Mouse (Mus musculus) CH12.LX (cell line): ENCODE data around the gene Ak9. TPM values are rescaled to one million over a fixed set of nuclear protein-coding genes. Genes with fewer than 3 reads are reported as not detected.

Source experiments
- DNase-seq: peaks from one replicate; pipeline ENCODE4 v3.0.0-alpha.2; 2013; ENCODE audit errors: extremely low read depth
- H3K27ac ChIP-seq: 2 replicates; pipeline ENCODE4 v1.5.1; 2012; ENCODE audit warnings: low read depth, mild to moderate bottlenecking, control low read depth, moderate library complexity; ENCODE audit not compliant: insufficient read depth
- H3K27me3 ChIP-seq: replicated peaks from 2 replicates; pipeline ENCODE3; 2012; ENCODE audit warnings: inconsistent platforms
- H3K36me3 ChIP-seq, 2 experiments: replicated peaks in 1 of 2; 2 replicates each; pipeline versions ENCODE3 to v1.6.1; 2012; ENCODE audit warnings: inconsistent platforms in 1 of 2, low read length in 1 of 2, mild to moderate bottlenecking in 1 of 2, mixed read lengths in 1 of 2, moderate library complexity in 1 of 2; ENCODE audit not compliant: control insufficient read depth in 1 of 2, insufficient read depth in 1 of 2
- H3K4me1 ChIP-seq, 2 experiments: 2 replicates each; pipeline ENCODE4 v1.6.1; 2012; ENCODE audit warnings: inconsistent platforms in 1 of 2, moderate library complexity in 1 of 2; ENCODE audit not compliant: insufficient read depth in 2 of 2, control insufficient read depth in 1 of 2
- H3K4me2 ChIP-seq: 2 replicates; pipeline ENCODE4 v1.6.1; 2012; ENCODE audit warnings: low read depth, mild to moderate bottlenecking, control low read depth; ENCODE audit not compliant: poor library complexity, insufficient read depth, severe bottlenecking
- H3K4me3 ChIP-seq, 3 experiments: fragments of 150-350 bp in 1 of 3; sonication (generic) in 1 of 3; replicated peaks in 1 of 3; 2 replicates each; pipeline versions ENCODE3 to v1.5.1; 2011 to 2012; ENCODE audit warnings: low read depth in 2 of 3, low read length in 2 of 3, mild to moderate bottlenecking in 2 of 3, moderate library complexity in 2 of 3, control low read depth in 1 of 3, improper control_type of control experiment in 1 of 3, inconsistent platforms in 1 of 3, mixed read lengths in 1 of 3; ENCODE audit not compliant: poor library complexity in 1 of 3
- H3K79me2 ChIP-seq: replicated peaks from 2 replicates; pipeline ENCODE4 v1.6.1; 2012; ENCODE audit warnings: mild to moderate bottlenecking, moderate library complexity; ENCODE audit not compliant: control insufficient read depth, poor library complexity, insufficient read depth, severe bottlenecking; ENCODE audit errors: extremely low read depth
- H3K9ac ChIP-seq: 2 replicates; pipeline ENCODE4 v1.6.1; 2012; ENCODE audit warnings: low read depth, mild to moderate bottlenecking, control low read depth, moderate library complexity; ENCODE audit not compliant: insufficient read depth
- H3K9me3 ChIP-seq: replicated peaks from 2 replicates; pipeline ENCODE3; 2012; ENCODE audit warnings: low read length, inconsistent platforms, mixed read lengths
- CHD1 ChIP-seq: IDR thresholded peaks from 2 replicates; pipeline ENCODE4 v1.6.1; 2012; ENCODE audit warnings: low read depth, low read length, improper control_type of control experiment, inconsistent platforms
- CHD2 ChIP-seq: IDR thresholded peaks from 2 replicates; pipeline ENCODE4 v1.6.1; 2011; ENCODE audit warnings: low read length, improper control_type of control experiment
- CTCF ChIP-seq, 2 experiments: IDR thresholded peaks in 1 of 2; conservative IDR thresholded peaks in 1 of 2; 2 replicates each; pipeline ENCODE4 v1.5.1; 2011 to 2012; ENCODE audit warnings: low read depth in 2 of 2, low read length in 2 of 2, improper control_type of control experiment in 1 of 2, inconsistent platforms in 1 of 2, mild to moderate bottlenecking in 1 of 2, moderate library complexity in 1 of 2
- E2F4 ChIP-seq: IDR thresholded peaks from 2 replicates; pipeline ENCODE4 v1.6.1; 2011; ENCODE audit warnings: low read depth, low read length, improper control_type of control experiment; ENCODE audit not compliant: insufficient replicate concordance
- ELF1 ChIP-seq: IDR thresholded peaks from 2 replicates; pipeline ENCODE4 v1.6.1; 2014; ENCODE audit warnings: low read depth, mild to moderate bottlenecking, inconsistent platforms, low read length, improper control_type of control experiment
- ETS1 ChIP-seq: conservative IDR thresholded peaks from 2 replicates; pipeline ENCODE4 v1.6.1; 2012; ENCODE audit warnings: low read depth, mild to moderate bottlenecking, inconsistent platforms, low read length, improper control_type of control experiment, moderate library complexity
- IRF4 ChIP-seq: IDR thresholded peaks from 2 replicates; pipeline ENCODE4 v1.6.1; 2014; ENCODE audit warnings: low read depth, mild to moderate bottlenecking, inconsistent platforms, low read length, improper control_type of control experiment
- JUN ChIP-seq: IDR thresholded peaks from 2 replicates; pipeline ENCODE4 v1.6.1; 2011; ENCODE audit warnings: low read depth, mild to moderate bottlenecking, low read length, improper control_type of control experiment, moderate library complexity; ENCODE audit not compliant: insufficient read depth
- JUND ChIP-seq: conservative IDR thresholded peaks from 2 replicates; pipeline ENCODE4 v1.6.1; 2011; ENCODE audit warnings: low read depth, low read length, improper control_type of control experiment
- MAFK ChIP-seq: IDR thresholded peaks from 2 replicates; pipeline ENCODE4 v1.6.1; 2011; ENCODE audit warnings: low read length, improper control_type of control experiment; ENCODE audit not compliant: insufficient replicate concordance
- MAX ChIP-seq: IDR thresholded peaks from 2 replicates; pipeline ENCODE4 v1.6.1; 2011; ENCODE audit warnings: low read length, improper control_type of control experiment
- MEF2A ChIP-seq: IDR thresholded peaks from 2 replicates; pipeline ENCODE4 v1.6.1; 2014; ENCODE audit warnings: low read depth, mild to moderate bottlenecking, inconsistent platforms, low read length, improper control_type of control experiment, borderline replicate concordance
- MXI1 ChIP-seq: IDR thresholded peaks from 2 replicates; pipeline ENCODE4 v1.6.1; 2011; ENCODE audit warnings: mild to moderate bottlenecking, low read depth, low read length, improper control_type of control experiment
- MYC ChIP-seq: IDR thresholded peaks from 2 replicates; pipeline ENCODE4 v1.6.1; 2011; ENCODE audit warnings: low read depth, mild to moderate bottlenecking, improper control_type of control experiment, low read length
- NELFE ChIP-seq: IDR thresholded peaks from 2 replicates; pipeline ENCODE4 v1.6.1; 2011; ENCODE audit warnings: low read depth, low read length, improper control_type of control experiment
- PAX5 ChIP-seq: IDR thresholded peaks from 2 replicates; pipeline ENCODE4 v1.6.1; 2012; ENCODE audit warnings: low read length, inconsistent platforms, mixed read lengths
- RAD21 ChIP-seq: IDR thresholded peaks from 2 replicates; pipeline ENCODE4 v1.6.1; 2011; ENCODE audit warnings: low read depth, mild to moderate bottlenecking, low read length, improper control_type of control experiment, moderate library complexity
- RCOR1 ChIP-seq: conservative IDR thresholded peaks from 2 replicates; pipeline ENCODE4 v1.6.1; 2012; ENCODE audit warnings: low read depth, mild to moderate bottlenecking, inconsistent platforms, low read length, improper control_type of control experiment
- SMC3 ChIP-seq: IDR thresholded peaks from 2 replicates; pipeline ENCODE4 v1.6.1; 2011; ENCODE audit warnings: low read depth, low read length, improper control_type of control experiment
- TBP ChIP-seq: conservative IDR thresholded peaks from 2 replicates; pipeline ENCODE4 v1.6.1; 2011; ENCODE audit warnings: low read depth, low read length, improper control_type of control experiment
- USF1 ChIP-seq: IDR thresholded peaks from 2 replicates; pipeline ENCODE4 v1.6.1; 2014; ENCODE audit warnings: low read depth, mild to moderate bottlenecking, inconsistent platforms, low read length, improper control_type of control experiment
- ZC3H11A ChIP-seq: IDR thresholded peaks from 2 replicates; pipeline ENCODE4 v1.6.1; 2012; ENCODE audit warnings: low read depth, mild to moderate bottlenecking, inconsistent platforms, low read length, improper control_type of control experiment
- ZKSCAN1 ChIP-seq: IDR thresholded peaks from 2 replicates; pipeline ENCODE4 v1.6.1; 2012; ENCODE audit warnings: low read depth, inconsistent platforms, low read length, improper control_type of control experiment, borderline replicate concordance
- ZMIZ1 ChIP-seq: IDR thresholded peaks from 2 replicates; pipeline ENCODE4 v1.6.1; 2012; ENCODE audit warnings: low read depth, mild to moderate bottlenecking, inconsistent platforms, low read length, improper control_type of control experiment
- ZNF384 ChIP-seq: IDR thresholded peaks from 2 replicates; pipeline ENCODE4 v1.6.1; 2012; ENCODE audit warnings: low read depth, low read length, improper control_type of control experiment, inconsistent platforms
- dilution Hi-C: fragments of 300-500 bp; cut with MboI; formaldehyde crosslinking; loops from 2 replicates; pipeline ENCODE4 v1.14.3; 2020; ENCODE audit warnings: low sequenced_read_pairs; ENCODE audit not compliant: extremely low pct_unique_long_range_greater_than_20kb, extremely low pct_ligation_motif_present
- in situ Hi-C: fragments of 300-500 bp; cut with MboI; formaldehyde crosslinking; loops from 3 replicates; pipeline ENCODE4 v1.14.3; 2019; ENCODE audit warnings: low sequenced_read_pairs, low pct_ligation_motif_present, low pct_unique_long_range_greater_than_20kb, mixed read lengths
- polyA plus RNA-seq: library from polyadenylated mRNA; unstranded; fragments of >175 nt; gene quantifications from 2 replicates; pipeline ENCODE4 v1.2.1, GENCODE M21; 2012; ENCODE audit warnings: low read depth; ENCODE audit not compliant: insufficient read length
- total RNA-seq, 2 experiments: library from RNA; depleted of rRNA; stranded (reverse); fragments of 300-350 nt in 1 of 2; fragments of >200 nt in 1 of 2; gene quantifications; 2 replicates each; pipeline ENCODE4 v1.2.3; 2012 to 2014

Ak9 gene
- total and polyA plus RNA-seq, 3 experiments: 0.04 to 0.11 (median 0.07) TPM

- Histone ChIP-seq H3K4me3 (no peak overlapping the region), H3K4me1 (no peaks in the 10 kb centered on the region), H3K9ac (no peak overlapping the region), H3K36me3 (no peaks in the 10 kb centered on the region), H3K27me3 (no peaks in the 10 kb centered on the region), H3K9me3 (no peaks in the 10 kb centered on the region), H3K27ac (no peak overlapping the region), H3K4me2 (no peak overlapping the region), H3K79me2 (no peaks in the 10 kb centered on the region)
- no peak for DNase-seq
- dilution Hi-C loops (no loop called here), in situ Hi-C loops (loop anchor here (25.0 kb wide), 2 partner anchors 286 to 389 kb away; no protein-coding TSS in a partner anchor)
- TF ChIP-seq ETS1 (no peak), NELFE (no peak), ZMIZ1 (no peak), MXI1 (no peak), PAX5 (no peak), ZC3H11A (no peak), RAD21 (no peak), CHD1 (no peak), USF1 (no peak), TBP (no peak), SMC3 (no peak), ELF1 (no peak), E2F4 (no peak), JUN (no peak), CTCF (conservative IDR thresholded peaks at IDR 0.05 in 1 of 2, IDR thresholded peaks at IDR 0.05 in 1 of 2; ENCODE audit: low read depth in 2 of 2, low read length in 2 of 2) (no peak), MAX (no peak), IRF4 (no peak), JUND (no peak)
Observed at GRCm38 (mm10) chr10:41401097-41401496, 97.3 kb downstream of the Ak9 start.

- Histone ChIP-seq H3K36me3 (no peaks in the 10 kb centered on the region), H3K27me3 (no peaks in the 10 kb centered on the region), H3K4me1 (0 out of 4 replicates have a peak, but pooled peaks cover 0 to 2% of the 10 kb centered on the region in 2 experiments), H3K9me3 (no peaks in the 10 kb centered on the region), H3K79me2 (no peaks in the 10 kb centered on the region), H3K27ac (no peak overlapping the region)
- in situ Hi-C loops (loop anchor here (25.0 kb wide), 2 partner anchors 284 to 391 kb away; no protein-coding TSS in a partner anchor), dilution Hi-C loops (no loop called here)
- DNase-seq: no peak
- no peak for TF ChIP-seq MAFK
- TF ChIP-seq ZMIZ1: no peak
- no peak for TF ChIP-seq RCOR1
- no peak for TF ChIP-seq TBP
- TF ChIP-seq MYC: no peak
- no peak for TF ChIP-seq CHD2
- no peak for TF ChIP-seq ZKSCAN1
- no peak for TF ChIP-seq ZNF384
- TF ChIP-seq MEF2A: no peak
- TF ChIP-seq, all 38 proteins: peak for 0
- Histone ChIP-seq H3K4me3 (no peak overlapping the region), H3K9ac (no peak overlapping the region), H3K4me2 (no peak overlapping the region)
Observed at GRCm38 (mm10) chr10:41403364-41403763, 99.6 kb downstream of the Ak9 start.
